Mouse (Mus musculus): ENCODE results near the gene Mtss1l. TPM values are rescaled to one million over a fixed set of nuclear protein-coding genes. Genes with fewer than 3 reads are reported as not detected.

Gene Mtss1l
- total and polyA plus RNA-seq, 3 experiments: 0.64 to 0.66 TPM; not detected in 1

DNA sequence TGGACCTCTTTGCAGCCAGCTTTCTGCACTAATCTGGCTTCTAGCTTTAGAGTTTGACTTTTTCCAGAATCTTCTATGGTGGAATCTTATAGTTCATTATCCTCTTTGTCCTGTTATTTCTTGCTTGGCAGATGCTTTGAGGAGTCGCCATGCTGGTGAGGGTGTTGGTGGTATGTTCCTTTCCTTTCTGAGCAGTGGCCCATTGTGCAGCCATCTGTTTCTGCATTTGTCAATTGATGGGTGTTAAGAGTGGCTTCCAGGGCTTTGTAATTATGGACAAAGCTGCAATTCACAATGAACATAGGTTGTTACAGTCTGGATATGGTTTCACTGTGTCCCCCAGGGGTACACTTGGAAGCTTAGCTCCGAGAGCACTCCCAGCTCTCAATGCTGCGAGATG lies 43.4 kb downstream of the Mtss1l start:
- DNase-seq (ENCODE audit: extremely low read depth): no peak
- H3K79me2 ChIP-seq (replicated peaks; ENCODE audit: control insufficient read depth, extremely low read depth, insufficient read depth, poor library complexity, severe bottlenecking): no peaks in the 10 kb centered on the region
- in situ Hi-C loops (cut with MboI; ENCODE audit: low pct_ligation_motif_present, low pct_unique_long_range_greater_than_20kb, low sequenced_read_pairs): loop anchor here (10.0 kb wide), 1 partner anchor 50 kb away; no protein-coding TSS in a partner anchor
- no peak overlapping the region for H3K9ac ChIP-seq (ENCODE audit: insufficient read depth, low read depth)
- dilution Hi-C loops (cut with MboI; ENCODE audit: extremely low pct_ligation_motif_present, extremely low pct_unique_long_range_greater_than_20kb, low sequenced_read_pairs): no loop called here
- H3K4me2 ChIP-seq (ENCODE audit: insufficient read depth, low read depth, poor library complexity, severe bottlenecking): no peak overlapping the region
- H3K4me1 ChIP-seq (ENCODE audit: control insufficient read depth in 1 of 2, insufficient read depth in 2 of 2): no peaks in the 10 kb centered on the region
- H3K4me3 ChIP-seq (replicated peaks in 1 of 3; ENCODE audit: low read depth in 2 of 3, low read length in 2 of 3, poor library complexity in 1 of 3): no peak overlapping the region
- no peaks in the 10 kb centered on the region for H3K27me3 ChIP-seq (replicated peaks)
- TF ChIP-seq TCF12 (IDR thresholded peaks at IDR 0.05; ENCODE audit: low read depth, low read length) (no peak), TBP (conservative IDR thresholded peaks at IDR 0.05; ENCODE audit: low read depth, low read length) (no peak), MYC (IDR thresholded peaks at IDR 0.05; ENCODE audit: low read depth, low read length) (no peak), EP300 (IDR thresholded peaks at IDR 0.05; ENCODE audit: low read length) (no peak), USF1 (IDR thresholded peaks at IDR 0.05; ENCODE audit: low read depth, low read length) (no peak), MAZ (IDR thresholded peaks at IDR 0.05; ENCODE audit: low read depth, low read length) (no peak), GABPA (IDR thresholded peaks at IDR 0.05; ENCODE audit: insufficient replicate concordance, low read depth, low read length) (no peak), KAT2A (IDR thresholded peaks at IDR 0.05; ENCODE audit: insufficient replicate concordance, low read length) (no peak), SMC3 (IDR thresholded peaks at IDR 0.05; ENCODE audit: low read depth, low read length) (no peak), MAX (IDR thresholded peaks at IDR 0.05; ENCODE audit: low read length) (no peak)
- H3K27ac ChIP-seq (ENCODE audit: insufficient read depth, low read depth): no peak overlapping the region
- H3K9me3 ChIP-seq (replicated peaks; ENCODE audit: low read length): no peaks in the 10 kb centered on the region
- H3K36me3 ChIP-seq (replicated peaks in 1 of 2; ENCODE audit: control insufficient read depth in 1 of 2, insufficient read depth in 1 of 2, low read length in 1 of 2): no peaks in the 10 kb centered on the region

DNA sequence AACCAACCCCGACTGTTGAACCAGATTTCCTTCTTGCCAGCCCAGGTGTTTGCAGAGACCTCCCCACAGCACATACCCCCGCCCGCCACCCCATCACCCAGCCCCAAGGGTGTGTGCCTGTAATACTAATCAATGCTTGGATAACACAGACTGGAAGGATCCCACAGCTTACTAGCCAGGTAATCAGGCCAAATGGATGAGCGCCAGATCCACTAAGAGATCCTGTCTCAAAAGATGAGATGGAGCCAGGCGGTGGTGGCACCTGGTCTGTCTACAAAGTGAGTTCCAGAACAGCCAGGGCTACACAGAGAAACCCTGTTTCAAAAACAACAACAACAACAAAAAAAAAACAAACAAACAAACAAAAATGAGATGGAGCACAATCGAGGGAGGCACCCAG lies 46.0 kb downstream of the Mtss1l start:
- no peak for DNase-seq (ENCODE audit: extremely low read depth)
- Histone ChIP-seq H3K27me3 (replicated peaks) (no peaks in the 10 kb centered on the region), H3K36me3 (replicated peaks in 1 of 2; ENCODE audit: control insufficient read depth in 1 of 2, insufficient read depth in 1 of 2, low read length in 1 of 2) (no peaks in the 10 kb centered on the region), H3K27ac (ENCODE audit: insufficient read depth, low read depth) (no peak overlapping the region), H3K4me2 (ENCODE audit: insufficient read depth, low read depth, poor library complexity, severe bottlenecking) (no peak overlapping the region), H3K4me3 (replicated peaks in 1 of 3; ENCODE audit: low read depth in 2 of 3, low read length in 2 of 3, poor library complexity in 1 of 3) (no peak overlapping the region), H3K9me3 (replicated peaks; ENCODE audit: low read length) (no peaks in the 10 kb centered on the region), H3K79me2 (replicated peaks; ENCODE audit: control insufficient read depth, extremely low read depth, insufficient read depth, poor library complexity, severe bottlenecking) (no peaks in the 10 kb centered on the region), H3K4me1 (ENCODE audit: control insufficient read depth in 1 of 2, insufficient read depth in 2 of 2) (peaks cover 3 to 8% of the 10 kb centered on the region in 2 experiments; a peak in 3 of 4 replicates), H3K9ac (ENCODE audit: insufficient read depth, low read depth) (no peak overlapping the region)
- TF ChIP-seq MEF2A (IDR thresholded peaks at IDR 0.05; ENCODE audit: borderline replicate concordance, low read depth, low read length): no peak
- no peak for TF ChIP-seq ETS1 (conservative IDR thresholded peaks at IDR 0.05; ENCODE audit: low read depth, low read length)
- in situ Hi-C loops (cut with MboI; ENCODE audit: low pct_ligation_motif_present, low pct_unique_long_range_greater_than_20kb, low sequenced_read_pairs): loop anchor here (10.0 kb wide), 1 partner anchor 48 kb away; no protein-coding TSS in a partner anchor
- dilution Hi-C loops (cut with MboI; ENCODE audit: extremely low pct_ligation_motif_present, extremely low pct_unique_long_range_greater_than_20kb, low sequenced_read_pairs): no loop called here

DNA sequence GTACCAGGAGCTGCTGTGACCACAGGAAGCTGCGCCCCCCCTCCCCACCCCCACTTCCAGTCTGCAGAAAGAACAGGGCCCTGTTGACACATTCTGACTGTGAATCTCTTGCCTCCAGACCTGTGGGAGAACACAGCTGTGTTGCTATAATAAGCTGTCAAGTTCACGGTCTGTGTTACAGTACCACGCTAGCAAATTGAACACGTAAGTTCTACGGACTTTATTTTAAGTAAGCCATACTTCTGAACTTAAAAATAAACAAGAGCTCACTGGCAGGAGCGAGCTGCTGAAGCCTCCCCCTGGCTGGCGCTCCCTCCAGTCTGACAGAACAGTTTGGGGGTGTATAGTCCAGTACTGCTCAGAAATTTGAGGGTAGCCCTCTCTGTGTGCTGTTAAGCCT lies 51.2 kb downstream of the Mtss1l start:
- H3K4me1 ChIP-seq (ENCODE audit: control insufficient read depth in 1 of 2, insufficient read depth in 2 of 2): peaks cover 5 to 18% of the 10 kb centered on the region in 2 experiments; a peak in 3 of 4 replicates
- H3K9me3 ChIP-seq (replicated peaks; ENCODE audit: low read length): peaks cover 5% of the 10 kb centered on the region
- DNase-seq (ENCODE audit: extremely low read depth): no peak
- no peak overlapping the region for H3K9ac ChIP-seq (ENCODE audit: insufficient read depth, low read depth)
- H3K27ac ChIP-seq (ENCODE audit: insufficient read depth, low read depth): no peak overlapping the region
- H3K79me2 ChIP-seq (replicated peaks; ENCODE audit: control insufficient read depth, extremely low read depth, insufficient read depth, poor library complexity, severe bottlenecking): no peaks in the 10 kb centered on the region
- dilution Hi-C loops (cut with MboI; ENCODE audit: extremely low pct_ligation_motif_present, extremely low pct_unique_long_range_greater_than_20kb, low sequenced_read_pairs): no loop called here
- TF ChIP-seq GABPA (IDR thresholded peaks at IDR 0.05; ENCODE audit: insufficient replicate concordance, low read depth, low read length): no peak
- no peak for TF ChIP-seq E2F4 (IDR thresholded peaks at IDR 0.05; ENCODE audit: insufficient replicate concordance, low read depth, low read length)
- TF ChIP-seq HCFC1 (IDR thresholded peaks at IDR 0.05; ENCODE audit: low read depth, low read length): no peak
- TF ChIP-seq JUN (IDR thresholded peaks at IDR 0.05; ENCODE audit: insufficient read depth, low read depth, low read length): no peak
- no peak for TF ChIP-seq ZMIZ1 (IDR thresholded peaks at IDR 0.05; ENCODE audit: low read depth, low read length)
- no peak for TF ChIP-seq IRF4 (IDR thresholded peaks at IDR 0.05; ENCODE audit: low read depth, low read length)
- TF ChIP-seq TCF12 (IDR thresholded peaks at IDR 0.05; ENCODE audit: low read depth, low read length): no peak
- no peak for TF ChIP-seq MAZ (IDR thresholded peaks at IDR 0.05; ENCODE audit: low read depth, low read length)
- no peaks in the 10 kb centered on the region for H3K36me3 ChIP-seq (replicated peaks in 1 of 2; ENCODE audit: control insufficient read depth in 1 of 2, insufficient read depth in 1 of 2, low read length in 1 of 2)
- H3K4me2 ChIP-seq (ENCODE audit: insufficient read depth, low read depth, poor library complexity, severe bottlenecking): peak overlapping the region; percentile 30; the same call in 1 of the 2 replicates
- H3K4me3 ChIP-seq (replicated peaks in 1 of 3; ENCODE audit: low read depth in 2 of 3, low read length in 2 of 3, poor library complexity in 1 of 3): no peak overlapping the region
- H3K27me3 ChIP-seq (replicated peaks): no peaks in the 10 kb centered on the region
- in situ Hi-C loops (cut with MboI; ENCODE audit: low pct_ligation_motif_present, low pct_unique_long_range_greater_than_20kb, low sequenced_read_pairs): no loop called here

All from CH12.LX (cell line).